Mouse (Mus musculus) bone marrow, adult 2 months (tissue): ENCODE measurements around the gene Akap6.

Source experiments
- CTCF ChIP-seq: fragments of 200-500 bp; IDR thresholded peaks from 2 replicates; pipeline ENCODE4 v1.5.1; 2011; ENCODE audit warnings: low read length, control low read depth; ENCODE audit not compliant: control insufficient read depth, insufficient read depth
- POLR2A ChIP-seq: fragments of 200-500 bp; IDR thresholded peaks from 2 replicates; pipeline ENCODE4 v1.6.1; 2011; ENCODE audit warnings: low read depth, mild to moderate bottlenecking, control low read depth, low read length, borderline replicate concordance; ENCODE audit not compliant: control insufficient read depth

DNA sequence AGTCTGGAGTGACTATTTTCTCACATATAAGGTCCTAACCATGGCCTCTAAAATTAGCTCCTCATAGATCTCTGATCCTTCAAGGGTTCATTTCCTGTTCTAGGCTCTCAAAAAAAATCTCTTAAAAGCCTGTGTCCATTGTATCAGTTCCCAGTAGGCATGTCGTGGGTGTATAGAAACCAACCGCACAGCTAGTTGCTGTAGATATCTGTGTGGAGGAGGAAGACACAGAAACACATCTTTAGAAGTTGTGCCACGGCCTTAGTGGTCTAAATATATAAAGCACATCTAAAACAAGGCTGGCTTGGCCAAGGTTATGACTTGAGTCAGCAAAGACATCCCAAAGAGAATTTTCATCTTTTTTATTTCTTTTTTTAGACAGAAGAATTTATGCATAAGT, 172.4 kb downstream of the Akap6 start:
- TF ChIP-seq CTCF (no peak), POLR2A (no peak)
